Mouse (Mus musculus) heart, embryonic 10.5 days (tissue): Measurements from ENCODE around the gene Luc7l2. TPM values are rescaled to one million over a fixed set of nuclear protein-coding genes. Genes with fewer than 3 reads are reported as not detected.
A peak's percentile ranks its signal among the peaks of the same experiment; 100 is the strongest.

Experiments used
- DNase-seq: peaks from one replicate; pipeline ENCODE4 v3.0.0-alpha.2; 2017; ENCODE audit warnings: low spot score
- H3K27ac ChIP-seq: fragments of 300-500 bp; sonication (generic); 2 replicates; pipeline ENCODE4 v1.5.1; 2016; ENCODE audit warnings: mild to moderate bottlenecking
- H3K27me3 ChIP-seq: fragments of 300-500 bp; sonication (generic); 2 replicates; pipeline ENCODE4 v1.6.1; 2016; ENCODE audit warnings: mild to moderate bottlenecking; ENCODE audit not compliant: poor library complexity, insufficient read depth, severe bottlenecking
- H3K36me3 ChIP-seq: fragments of 300-500 bp; sonication (generic); 2 replicates; pipeline ENCODE4 v1.6.1; 2016; ENCODE audit warnings: mild to moderate bottlenecking, moderate library complexity
- H3K4me1 ChIP-seq: fragments of 300-500 bp; sonication (generic); 2 replicates; pipeline ENCODE4 v1.6.1; 2016; ENCODE audit warnings: mild to moderate bottlenecking
- H3K4me3 ChIP-seq: fragments of 300-500 bp; sonication (generic); 2 replicates; pipeline ENCODE4 v1.5.1; 2016; ENCODE audit warnings: mild to moderate bottlenecking, moderate library complexity
- H3K9me3 ChIP-seq: fragments of 300-500 bp; sonication (generic); 2 replicates; pipeline ENCODE4 v1.6.1; 2016; ENCODE audit warnings: mild to moderate bottlenecking, moderate library complexity
- WGBS: fragments of 180-500 bp; shearing (Covaris S2); methylation state at CpG from one replicate; pipeline ENCODE4 v1.1.7; 2016; 5-methylcytosine and 5-hydroxymethylcytosine counted together
- polyA plus RNA-seq: library from polyadenylated mRNA; unstranded; fragments of >200 nt; fragmentation: Nextera tagmentation; extraction: Ambion mirVana; gene quantifications from 2 replicates; pipeline ENCODE4 v1.2.1, GENCODE M21; 2016

The Luc7l2 gene
- polyA plus RNA-seq, 1 experiment from 2014 or later, result 33.5 TPM

DNA sequence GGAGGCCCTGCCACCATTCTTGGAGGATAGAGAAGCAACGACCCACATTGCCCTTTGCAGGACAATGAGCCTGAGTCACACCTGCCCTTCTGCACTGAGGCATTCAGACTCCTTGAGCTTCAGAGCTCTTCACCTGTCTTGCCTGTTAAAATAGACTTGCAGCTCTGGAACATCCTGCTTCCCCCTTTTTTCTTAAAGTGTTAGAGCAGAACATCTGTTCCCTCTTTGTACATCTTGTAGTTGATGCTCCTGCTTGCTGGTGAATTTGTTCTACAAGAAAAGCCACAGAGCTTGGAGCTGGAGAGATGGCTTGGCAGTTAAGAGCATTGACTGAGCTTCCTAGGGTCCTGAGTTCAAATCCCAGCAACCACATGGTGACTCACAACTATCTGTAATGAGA, 71.3 kb downstream of the Luc7l2 start:
- Histone ChIP-seq H3K4me1 (peaks cover 12% of the 10 kb centered on the region), H3K27ac (no peak overlapping the region), H3K27me3 (no peaks in the 10 kb centered on the region), H3K9me3 (peaks cover 6% of the 10 kb centered on the region; the same call in 1 of the 2 replicates), H3K36me3 (peaks cover 48% of the 10 kb centered on the region), H3K4me3 (no peak overlapping the region)
- 81% methylated on average over 1 of the region's 1 CpGs for whole genome bisulfite sequencing
- no peak for DNase-seq

- H3K36me3 ChIP-seq, result peaks cover 45% of the 10 kb centered on the region
These were observed 72.3 kb downstream of the Luc7l2 start for GRCm38 (mm10) chr6:38623457-38623856.

DNA sequence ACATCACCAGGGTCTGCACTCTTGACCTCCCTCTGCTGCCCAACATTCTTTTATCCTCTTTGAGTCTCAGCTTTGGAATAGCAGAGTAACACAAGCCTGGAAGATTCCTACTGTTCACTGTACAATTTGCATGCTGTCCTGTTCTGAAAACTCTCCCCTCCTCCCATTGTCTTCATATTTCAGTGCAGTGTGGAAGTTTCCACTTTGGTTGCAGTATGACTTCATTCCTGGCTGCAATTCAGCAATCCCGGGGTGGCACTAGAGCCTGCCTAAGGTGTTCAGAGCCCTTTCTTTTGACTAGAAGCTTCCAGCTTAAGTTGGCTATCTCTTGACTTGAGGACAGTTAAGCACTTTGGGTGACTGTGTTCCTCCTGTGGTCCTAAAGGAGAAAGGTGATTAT, 73.3 kb downstream of the Luc7l2 start:
- Histone ChIP-seq H3K27me3 (no peaks in the 10 kb centered on the region), H3K36me3 (peaks cover 35% of the 10 kb centered on the region), H3K9me3 (no peaks in the 10 kb centered on the region), H3K4me3 (no peak overlapping the region), H3K4me1 (peaks cover 12% of the 10 kb centered on the region), H3K27ac (no peak overlapping the region)
- 54% methylated on average over 1 of the region's 1 CpGs for WGBS
- DNase-seq, result peak; percentile 54

More at GRCm38 (mm10) chr6:38623457-38623856, 72.3 kb downstream of the Luc7l2 start:
- WGBS, result 44% methylated on average over 2 of the region's 2 CpGs
- Histone ChIP-seq H3K4me1 (peaks cover 12% of the 10 kb centered on the region), H3K27me3 (no peaks in the 10 kb centered on the region), H3K27ac (no peak overlapping the region), H3K9me3 (no peaks in the 10 kb centered on the region), H3K4me3 (no peak overlapping the region)
- peak; percentile 78 for DNase-seq

GRCm38 (mm10) chr6:38626086-38626485, 75.0 kb downstream of the Luc7l2 start:
- H3K27me3 ChIP-seq, result no peaks in the 10 kb centered on the region
- H3K9me3 ChIP-seq, result no peaks in the 10 kb centered on the region
- peaks cover 12% of the 10 kb centered on the region for H3K4me1 ChIP-seq
- peaks cover 19% of the 10 kb centered on the region; the same call in 1 of the 2 replicates for H3K36me3 ChIP-seq
- H3K4me3 ChIP-seq, result no peak overlapping the region
- H3K27ac ChIP-seq, result no peak overlapping the region
- 96% methylated on average over 5 of the region's 5 CpGs for WGBS
- peak; percentile 13 for DNase-seq

DNA sequence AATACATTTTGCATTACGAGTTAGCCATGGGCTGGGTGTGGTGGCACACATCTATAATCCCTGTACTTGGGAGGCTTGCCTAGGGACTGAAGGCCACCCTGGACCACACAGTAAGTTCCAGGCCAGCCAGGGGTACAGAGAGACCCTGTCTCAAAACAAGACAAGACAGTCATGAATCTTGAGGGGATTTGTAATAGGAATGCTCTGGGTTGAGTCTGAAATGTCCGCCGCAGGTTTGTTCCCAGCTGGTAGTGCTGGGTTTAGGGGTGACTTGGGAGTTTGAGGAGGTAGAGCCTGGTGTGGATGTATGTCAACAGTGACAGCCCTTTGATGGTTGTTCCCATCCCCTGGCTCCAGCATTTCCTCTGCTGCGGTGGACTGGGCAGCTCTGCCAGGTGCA, 75.9 kb downstream of the Luc7l2 start:
- no peaks in the 10 kb centered on the region for H3K9me3 ChIP-seq
- peaks cover 19% of the 10 kb centered on the region; the same call in 1 of the 2 replicates for H3K36me3 ChIP-seq
- peak; percentile 53 for DNase-seq
- no peak overlapping the region for H3K27ac ChIP-seq
- no peak overlapping the region for H3K4me3 ChIP-seq
- peaks cover 12% of the 10 kb centered on the region for H3K4me1 ChIP-seq
- 95% methylated on average over 4 of the region's 4 CpGs for WGBS
- H3K27me3 ChIP-seq, result no peaks in the 10 kb centered on the region

DNA sequence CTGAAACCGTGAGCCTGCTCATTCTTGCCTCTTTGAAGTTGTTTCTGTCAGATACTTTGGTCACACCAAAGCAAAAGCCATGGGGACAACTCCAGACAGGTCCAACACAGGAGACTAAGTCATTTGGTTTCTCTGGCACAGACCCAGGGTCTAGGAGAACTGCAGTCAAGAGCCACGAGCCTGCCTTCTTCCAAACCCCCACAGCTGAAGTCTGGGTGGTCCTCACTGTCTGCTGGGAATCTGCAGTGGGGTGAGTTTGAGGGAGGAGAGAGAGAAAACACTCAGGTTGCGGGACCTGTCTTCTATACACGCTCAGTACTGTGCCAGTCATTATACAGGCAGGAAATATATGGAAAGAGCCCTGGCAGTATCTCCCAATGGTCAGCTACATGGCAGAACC, 76.4 kb downstream of the Luc7l2 start:
- 87% methylated on average over 4 of the region's 4 CpGs for WGBS
- no peaks in the 10 kb centered on the region for H3K27me3 ChIP-seq
- peak; percentile 51 for DNase-seq
- H3K4me1 ChIP-seq, result peaks cover 12% of the 10 kb centered on the region
- H3K9me3 ChIP-seq, result no peaks in the 10 kb centered on the region
- no peak overlapping the region for H3K4me3 ChIP-seq
- H3K36me3 ChIP-seq, result peaks cover 19% of the 10 kb centered on the region; the same call in 1 of the 2 replicates
- H3K27ac ChIP-seq, result no peak overlapping the region

DNA sequence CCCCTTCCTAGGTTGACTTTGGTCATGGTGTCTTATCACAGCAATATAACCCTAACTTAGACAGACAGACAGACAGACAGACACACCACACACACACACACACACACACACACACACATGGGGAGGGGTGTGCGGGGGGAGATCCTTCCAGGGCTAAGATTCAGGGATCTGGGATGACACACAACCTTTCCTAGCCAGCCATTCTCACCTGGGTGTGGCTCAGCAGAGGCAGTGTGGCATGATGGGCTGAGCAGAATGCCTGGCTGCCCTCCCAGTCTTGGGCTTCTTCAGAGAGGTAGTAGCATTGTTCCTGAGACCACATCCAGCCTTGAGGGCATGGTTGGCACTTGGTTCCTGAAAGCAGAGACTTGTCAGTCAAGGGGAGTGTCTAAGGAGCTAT, 78.4 kb downstream of the Luc7l2 start:
- peak; percentile 66 for DNase-seq

DNA sequence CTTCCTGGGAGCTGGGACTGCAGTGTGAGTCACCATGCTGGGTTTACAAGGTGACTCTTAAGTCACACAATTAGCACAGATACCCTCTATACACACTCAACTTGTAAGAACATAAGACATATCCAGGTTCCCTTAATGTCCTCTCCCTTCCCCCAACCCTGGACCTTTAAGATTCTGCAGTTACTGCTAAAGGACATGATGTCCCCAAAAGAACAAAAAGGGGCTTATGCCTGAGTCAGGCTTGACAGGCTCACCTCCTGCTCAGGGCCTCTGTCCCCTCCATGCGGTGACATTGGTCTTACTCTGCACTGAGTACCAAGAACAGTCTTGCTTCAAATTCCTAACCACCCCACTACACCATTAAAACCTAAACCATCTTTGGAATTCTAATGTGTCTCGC, 81.7 kb downstream of the Luc7l2 start:
- no peak overlapping the region for H3K27ac ChIP-seq
- H3K4me3 ChIP-seq, result no peak overlapping the region
- peaks cover 50% of the 10 kb centered on the region for H3K27me3 ChIP-seq
- H3K36me3 ChIP-seq, result peaks cover 4% of the 10 kb centered on the region; the same call in 1 of the 2 replicates
- DNase-seq, result peak; percentile 72
- peaks cover 19% of the 10 kb centered on the region for H3K4me1 ChIP-seq
- WGBS, result 75% methylated on average over 2 of the region's 2 CpGs
- H3K9me3 ChIP-seq, result no peaks in the 10 kb centered on the region

More for the DNA sequence above, 78.4 kb downstream of the Luc7l2 start:
- WGBS, result 93% methylated on average over 1 of the region's 1 CpGs
- Histone ChIP-seq H3K27me3 (peaks cover 17% of the 10 kb centered on the region), H3K9me3 (no peaks in the 10 kb centered on the region), H3K36me3 (peaks cover 17% of the 10 kb centered on the region; the same call in 1 of the 2 replicates), H3K4me3 (no peak overlapping the region), H3K4me1 (peaks cover under 1% of the 10 kb centered on the region; the same call in 1 of the 2 replicates), H3K27ac (no peak overlapping the region)

- Histone ChIP-seq H3K27me3 (peaks cover 65% of the 10 kb centered on the region), H3K36me3 (no peaks in the 10 kb centered on the region), H3K9me3 (no peaks in the 10 kb centered on the region), H3K4me1 (peaks cover 19% of the 10 kb centered on the region), H3K4me3 (no peak overlapping the region), H3K27ac (no peak overlapping the region)
- WGBS, result 79% methylated on average over 8 of the region's 8 CpGs
- peak; percentile 73 for DNase-seq
These were observed 83.3 kb downstream of the Luc7l2 start for GRCm38 (mm10) chr6:38634461-38634860.

GRCm38 (mm10) chr6:38635941-38636851, 85.1 kb downstream of the Luc7l2 start:
- H3K36me3 ChIP-seq, result no peaks in the 10 kb centered on the region
- H3K9me3 ChIP-seq, result no peaks in the 10 kb centered on the region
- peak overlapping the region; percentile 79 for H3K27ac ChIP-seq
- peak overlapping the region; percentile 74 for H3K4me3 ChIP-seq
- under 1% methylated on average over 70 of the region's 72 CpGs for WGBS
- no peak for DNase-seq
- H3K4me1 ChIP-seq, result peaks cover 19% of the 10 kb centered on the region
- peaks cover 82% of the 10 kb centered on the region for H3K27me3 ChIP-seq

DNA sequence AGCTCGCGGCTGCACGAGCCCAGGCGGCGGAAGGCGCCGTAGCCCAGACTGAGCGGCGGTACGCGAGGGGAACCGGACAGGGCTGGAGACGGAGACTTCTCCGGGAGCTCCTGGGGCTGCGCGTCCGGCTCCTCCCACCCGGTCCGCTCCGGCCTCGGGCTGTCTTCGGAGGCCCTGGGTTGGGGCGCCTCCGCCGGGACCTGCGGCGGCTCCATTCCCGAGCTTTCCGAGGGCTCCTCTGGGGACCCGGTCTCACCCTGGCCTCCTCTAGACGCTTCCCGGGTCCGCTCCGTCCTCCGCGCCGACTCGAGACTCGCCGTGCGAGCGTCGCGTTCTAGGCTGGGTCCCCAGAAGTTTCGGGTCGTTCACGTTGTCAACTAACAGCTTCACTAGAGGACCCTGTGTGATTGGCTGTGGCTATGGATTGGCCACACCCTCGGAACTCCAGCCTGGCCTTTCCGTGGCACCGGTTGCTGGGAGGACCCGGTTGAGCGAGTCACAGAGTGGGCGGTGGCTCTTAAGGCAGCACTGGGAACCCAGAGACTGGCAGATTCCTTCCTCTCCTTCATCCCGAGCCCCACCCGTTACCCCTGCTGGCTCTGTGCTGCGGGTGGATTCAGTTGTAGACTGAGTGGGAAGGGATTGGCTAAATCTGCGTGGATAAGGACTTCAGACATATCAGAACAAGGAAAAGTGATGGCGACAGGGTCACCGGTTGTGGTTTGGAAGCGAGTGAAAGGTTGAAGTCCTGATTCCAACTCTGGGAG, 85.9 kb downstream of the Luc7l2 start, which contains the start of gene Klrg2:
Gene Klrg2, minus strand, starts transcription at position 391 of the 767 bp plus-strand sequence.
- Histone ChIP-seq H3K4me3 (peak within 1 kb of the TSS; percentile 74), H3K27me3 (peaks cover 91% of the 10 kb centered on the region), H3K9me3 (no peaks in the 10 kb centered on the region), H3K4me1 (peaks cover 19% of the 10 kb centered on the region), H3K27ac (peak within 1 kb of the TSS; percentile 79), H3K36me3 (no peaks in the 10 kb centered on the region)
- DNase-seq, result peak; percentile 86
- 1% methylated on average over 60 of the region's 60 CpGs for WGBS

DNA sequence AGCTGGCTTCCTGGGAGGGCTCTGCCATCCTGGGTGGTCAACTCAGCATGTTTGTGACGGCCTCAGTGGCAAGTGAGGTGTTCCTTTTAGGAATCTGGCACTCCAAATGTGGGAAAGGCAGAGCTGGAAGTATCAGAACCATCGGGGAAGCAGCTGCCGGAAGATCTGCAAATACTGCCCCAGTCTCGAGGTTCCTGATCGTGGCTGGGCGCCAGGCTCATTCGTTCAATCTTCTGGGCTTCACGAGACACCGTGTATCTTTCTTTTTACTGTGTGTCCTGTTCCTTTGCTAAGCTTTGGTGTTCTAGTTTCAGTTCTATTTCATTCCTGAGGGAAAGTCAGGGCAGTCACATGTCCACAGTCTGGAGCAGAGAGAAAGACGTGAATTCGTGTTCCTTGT, 89.3 kb downstream of the Luc7l2 start:
- no peaks in the 10 kb centered on the region for H3K9me3 ChIP-seq
- H3K27me3 ChIP-seq, result peaks cover 70% of the 10 kb centered on the region
- H3K27ac ChIP-seq, result no peak overlapping the region
- H3K4me3 ChIP-seq, result no peak overlapping the region
- 73% methylated on average over 11 of the region's 11 CpGs for WGBS
- peaks cover 23% of the 10 kb centered on the region for H3K4me1 ChIP-seq
- DNase-seq, result no peak
- no peaks in the 10 kb centered on the region for H3K36me3 ChIP-seq

- Histone ChIP-seq H3K27ac (no peak overlapping the region), H3K4me3 (no peak overlapping the region), H3K36me3 (no peaks in the 10 kb centered on the region), H3K9me3 (no peaks in the 10 kb centered on the region), H3K27me3 (peaks cover 62% of the 10 kb centered on the region), H3K4me1 (peaks cover 15% of the 10 kb centered on the region)
- no peak for DNase-seq
- 64% methylated on average over 5 of the region's 5 CpGs for WGBS
These were observed 90.1 kb downstream of the Luc7l2 start for GRCm38 (mm10) chr6:38641228-38641627.
